Comparison of ENCODE assay signal across 1 mouse cellular context in the genomic region with DNA sequence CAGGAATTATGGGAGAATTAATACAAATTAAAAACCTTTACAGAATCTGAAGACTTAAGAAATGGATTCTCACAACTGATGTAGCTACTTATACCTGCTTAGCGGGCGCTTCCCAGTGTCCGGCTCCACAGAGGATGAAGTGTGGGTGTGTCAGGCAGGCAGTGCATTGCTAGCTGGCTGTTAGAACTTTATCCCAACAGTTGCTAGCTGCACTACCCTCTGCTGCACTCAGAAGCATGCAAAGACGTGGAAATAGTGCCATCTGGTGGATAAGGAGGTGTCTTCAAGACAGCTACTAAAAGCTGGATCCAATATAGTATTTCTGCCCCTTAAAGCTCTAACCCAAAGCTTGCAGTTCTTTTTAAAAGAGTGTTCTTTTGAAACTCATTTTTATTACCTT.
TF ChIP-seq lines count a peak whose summit lies in the region.

No protein-coding gene starts in this region.

TF ChIP-seq in myocyte, 11 proteins besides CTCF, POLR2A, EP300 and RAD21 (continued from another document):
- peak in 1 of 3 experiments; percentile 34 for TF ChIP-seq MYOG (IDR thresholded peaks at IDR 0.05; ENCODE audit: control insufficient read depth in 1 of 3, insufficient read depth in 1 of 3, insufficient read length in 2 of 3, low read depth in 2 of 3)
